Mouse (Mus musculus) lung, postnatal 0 days (tissue): ENCODE measurements at regions not wholly inside any gene's neighbourhood (a gene's known extent, or its start where the extent isn't known, plus 50 kb on each side); places are given as distances from the start of the nearest gene placed in this dataset.

Experiments
- CTCF ChIP-seq: IDR thresholded peaks from 2 replicates; pipeline ENCODE4 v1.5.1; 2016; ENCODE audit warnings: antibody characterized with exemption, mild to moderate bottlenecking
- EP300 ChIP-seq: IDR thresholded peaks from 2 replicates; pipeline ENCODE4 v1.6.1; 2016; ENCODE audit warnings: antibody characterized with exemption, mild to moderate bottlenecking, control low read depth

DNA sequence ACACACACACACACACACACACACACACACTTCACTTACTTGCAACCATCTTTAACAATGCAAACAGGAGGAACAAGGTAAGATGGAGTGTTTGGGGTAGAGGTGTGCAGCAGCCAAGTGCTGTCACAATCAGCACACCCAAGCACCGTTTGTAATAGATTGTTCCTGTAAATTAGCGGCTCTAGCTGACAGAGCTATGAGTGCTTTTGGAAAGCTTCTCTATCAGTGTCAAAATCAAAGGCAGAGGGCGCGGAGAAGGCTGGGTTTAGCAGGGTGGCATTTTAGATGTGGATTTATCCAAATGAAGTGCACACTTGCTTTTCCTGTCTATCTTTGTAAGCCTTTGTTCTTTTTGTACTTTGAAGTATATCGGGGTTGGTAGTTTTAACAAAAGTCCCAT is 184.6 kb downstream of the Cog6 start:
- TF ChIP-seq EP300 (no peak), CTCF (no peak)
